Mouse (Mus musculus) ES-E14 (cell line): ENCODE results near the gene Sypl. TPM values are rescaled to one million over a fixed set of nuclear protein-coding genes. Genes with fewer than 3 reads are reported as not detected.

Source experiments
- DNase-seq: peaks from one replicate; pipeline ENCODE4 v3.0.0-alpha.2; 2013; ENCODE audit warnings: low read depth, low spot score
- H3K27ac ChIP-seq: 2 replicates; pipeline ENCODE4 v1.5.1; 2012; ENCODE audit warnings: low read depth, mild to moderate bottlenecking, low read length, moderate library complexity, mixed read lengths; ENCODE audit not compliant: poor library complexity, insufficient read depth, severe bottlenecking
- H3K36me3 ChIP-seq: 2 replicates; pipeline ENCODE4 v1.6.1; 2012; ENCODE audit warnings: mild to moderate bottlenecking, low read length, moderate library complexity, mixed read lengths; ENCODE audit not compliant: control insufficient read depth, poor library complexity, insufficient read depth, severe bottlenecking
- H3K4me1 ChIP-seq, 2 experiments: fragments of 150-350 bp in 1 of 2; sonication (generic) in 1 of 2; 2 replicates each; pipeline ENCODE4 v1.6.1; 2012; ENCODE audit warnings: low read length in 2 of 2, mild to moderate bottlenecking in 1 of 2, mixed read lengths in 1 of 2; ENCODE audit not compliant: control insufficient read depth in 2 of 2, insufficient read depth in 2 of 2, poor library complexity in 1 of 2
- H3K4me3 ChIP-seq, 2 experiments: fragments of 150-350 bp in 1 of 2; sonication (generic) in 1 of 2; 2 replicates each; pipeline ENCODE4 v1.5.1; 2012; ENCODE audit warnings: low read length in 2 of 2, low read depth in 1 of 2, mild to moderate bottlenecking in 1 of 2, mixed read lengths in 1 of 2; ENCODE audit not compliant: insufficient read depth in 1 of 2, poor library complexity in 1 of 2, severe bottlenecking in 1 of 2
- H3K9ac ChIP-seq: 2 replicates; pipeline ENCODE4 v1.6.1; 2012; ENCODE audit warnings: low read depth, mild to moderate bottlenecking, low read length, mixed read lengths; ENCODE audit not compliant: poor library complexity, insufficient read depth, severe bottlenecking
- H3K9me3 ChIP-seq: fragments of 150-350 bp; sonication (generic); 2 replicates; pipeline ENCODE4 v1.6.1; 2012; ENCODE audit warnings: low read depth, mild to moderate bottlenecking, low read length; ENCODE audit not compliant: control insufficient read depth, insufficient read depth
- CHD2 ChIP-seq: IDR thresholded peaks from 2 replicates; pipeline ENCODE4 v1.6.1; 2014; ENCODE audit warnings: mild to moderate bottlenecking, low read depth, low read length, inconsistent platforms
- HCFC1 ChIP-seq: IDR thresholded peaks from 2 replicates; pipeline ENCODE4 v1.6.1; 2012; ENCODE audit warnings: low read length, inconsistent platforms, borderline replicate concordance; ENCODE audit not compliant: insufficient read depth
- MAFK ChIP-seq: IDR thresholded peaks from 2 replicates; pipeline ENCODE4 v1.6.1; 2014; ENCODE audit warnings: mild to moderate bottlenecking, low read depth, low read length, inconsistent platforms; ENCODE audit not compliant: insufficient read depth
- ZC3H11A ChIP-seq: IDR thresholded peaks from 2 replicates; pipeline ENCODE4 v1.6.1; 2012; ENCODE audit warnings: low read depth, mild to moderate bottlenecking, inconsistent platforms, low read length, borderline replicate concordance
- ZNF384 ChIP-seq: IDR thresholded peaks from 2 replicates; pipeline ENCODE4 v1.6.1; 2012; ENCODE audit warnings: low read depth, low read length, inconsistent platforms
- in situ Hi-C, 2 experiments: fragments of 600-800 bp; cut with MboI; formaldehyde crosslinking; loops; one replicate each; pipeline ENCODE4 v1.15.1; 2025; ENCODE audit warnings: low sequenced_read_pairs in 2 of 2, inconsistent platforms in 1 of 2; ENCODE audit not compliant: unreplicated experiment in 2 of 2
- total RNA-seq: library from RNA; depleted of rRNA; stranded (reverse); fragments of 300-350 nt; gene quantifications from 2 replicates; pipeline ENCODE4 v1.2.3, GENCODE M21; 2012

The Sypl gene
- total RNA-seq, 1 experiment: 29.2 TPM

- no peak overlapping the region for H3K4me3 ChIP-seq
- H3K36me3 ChIP-seq: no peaks in the 10 kb centered on the region
- H3K9ac ChIP-seq: no peak overlapping the region
- in situ Hi-C loops: no loop called here
- DNase-seq: no peak
- no peak overlapping the region for H3K27ac ChIP-seq
- TF ChIP-seq ZC3H11A: no peak
- no peak for TF ChIP-seq CHD2
- TF ChIP-seq ZNF384: no peak
- TF ChIP-seq HCFC1: no peak
- no peak for TF ChIP-seq MAFK
- H3K9me3 ChIP-seq: no peaks in the 10 kb centered on the region
- H3K4me1 ChIP-seq: 0 out of 4 replicates have a peak, but pooled peaks cover 0 to 1% of the 10 kb centered on the region in 2 experiments
These were observed 29.4 kb downstream of the Sypl start for GRCm38 (mm10) chr12:32983081-32983480.

GRCm38 (mm10) chr12:32986284-32986683 lies 32.6 kb downstream of the Sypl start:
- H3K4me1 ChIP-seq: peaks cover 0 to 3% of the 10 kb centered on the region in 2 experiments; a peak in 1 of 4 replicates
- DNase-seq: no peak
- no peak overlapping the region for H3K9ac ChIP-seq
- H3K4me3 ChIP-seq: no peak overlapping the region
- no peaks in the 10 kb centered on the region for H3K36me3 ChIP-seq
- in situ Hi-C loops: no loop called here
- H3K27ac ChIP-seq: no peak overlapping the region
- TF ChIP-seq CHD2 (no peak), HCFC1 (no peak), ZC3H11A (no peak), ZNF384 (no peak), MAFK (no peak)
- H3K9me3 ChIP-seq: no peaks in the 10 kb centered on the region

GRCm38 (mm10) chr12:32989731-32990130 lies 36.0 kb downstream of the Sypl start:
- no peak overlapping the region for H3K9ac ChIP-seq
- H3K36me3 ChIP-seq: no peaks in the 10 kb centered on the region
- TF ChIP-seq HCFC1 (no peak), MAFK (no peak), ZNF384 (no peak), CHD2 (no peak), ZC3H11A (no peak)
- H3K4me1 ChIP-seq: peaks cover 0 to 3% of the 10 kb centered on the region in 2 experiments; a peak in 1 of 4 replicates
- in situ Hi-C loops: no loop called here
- DNase-seq: no peak
- H3K27ac ChIP-seq: no peak overlapping the region
- H3K9me3 ChIP-seq: no peaks in the 10 kb centered on the region
- H3K4me3 ChIP-seq: no peak overlapping the region

DNA sequence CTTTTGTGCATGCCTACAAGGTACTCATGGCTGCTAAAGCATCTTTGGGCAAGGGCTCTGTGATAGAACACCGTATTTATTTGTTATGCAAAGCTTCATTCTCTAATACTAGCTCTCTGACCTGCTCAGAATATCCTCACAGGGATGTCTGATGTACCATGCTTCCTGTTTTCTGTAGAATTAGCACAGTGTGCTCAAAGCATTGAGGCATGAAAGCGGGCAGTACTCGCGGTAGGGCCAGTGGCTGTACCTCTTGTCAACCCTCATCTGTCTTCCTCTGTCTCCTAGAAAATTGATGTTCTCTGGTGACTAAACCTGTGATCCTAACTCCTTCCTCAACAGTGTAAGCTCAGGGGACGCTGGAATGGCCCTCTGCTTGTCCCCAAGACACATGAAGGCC lies 40.4 kb downstream of the Sypl start:
- no peak for DNase-seq
- no peak overlapping the region for H3K4me3 ChIP-seq
- no peaks in the 10 kb centered on the region for H3K9me3 ChIP-seq
- TF ChIP-seq ZC3H11A (no peak), HCFC1 (no peak), ZNF384 (no peak), MAFK (no peak), CHD2 (no peak)
- in situ Hi-C loops: no loop called here
- no peak overlapping the region for H3K9ac ChIP-seq
- no peaks in the 10 kb centered on the region for H3K36me3 ChIP-seq
- H3K27ac ChIP-seq: no peak overlapping the region
- H3K4me1 ChIP-seq: peaks cover 0 to 3% of the 10 kb centered on the region in 2 experiments; a peak in 1 of 4 replicates
